Mouse (Mus musculus): ENCODE measurements around the gene Lin7c. TPM values are rescaled to one million over a fixed set of nuclear protein-coding genes. Genes with fewer than 3 reads are reported as not detected.

Gene Lin7c
- total and polyA plus RNA-seq, 2 experiments from 2014 or later: 28.1 to 28.2 TPM

DNA sequence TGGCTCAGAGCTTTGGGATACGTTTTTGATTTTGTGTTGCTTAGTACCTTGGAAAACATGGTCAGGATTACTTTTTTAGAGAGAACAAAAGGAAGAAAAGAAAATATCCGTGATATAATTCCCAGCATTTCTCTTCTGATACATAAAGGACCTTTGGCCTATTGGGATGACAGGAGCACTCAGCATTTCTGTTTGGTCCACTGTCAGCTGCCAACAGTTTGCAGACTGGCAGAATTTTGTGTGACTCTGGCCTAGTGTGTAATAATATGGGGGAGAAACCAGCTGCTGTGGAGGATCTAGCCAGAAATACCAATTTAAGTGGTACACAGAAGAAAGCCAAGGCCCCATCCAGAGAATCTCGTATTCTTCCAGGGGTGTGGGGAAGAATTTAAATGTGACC, 59.7 kb downstream of the Lin7c start:
- H3K27ac ChIP-seq (ENCODE audit: low read depth): no peak overlapping the region
- DNase-seq (ENCODE audit: low spot score): no peak

More for the DNA sequence above, 59.7 kb downstream of the Lin7c start:
- Histone ChIP-seq H3K9me3 (replicated peaks; ENCODE audit: control insufficient read depth, low read length) (no peaks in the 10 kb centered on the region), H3K36me3 (replicated peaks; ENCODE audit: control insufficient read depth, insufficient read depth, low read length) (no peaks in the 10 kb centered on the region), H3K4me2 (ENCODE audit: low read depth, low read length) (no peak overlapping the region), H3K4me3 (ENCODE audit: low read depth, low read length) (no peak overlapping the region), H3K9ac (replicated peaks; ENCODE audit: low read depth, low read length) (no peak overlapping the region), H3K4me1 (ENCODE audit: control insufficient read depth, insufficient read depth) (peaks cover 50% of the 10 kb centered on the region), H3K27me3 (ENCODE audit: control insufficient read depth, insufficient read depth, low read length) (no peaks in the 10 kb centered on the region)
- WGBS: 51% methylated on average over 3 of the region's 3 CpGs
- TF ChIP-seq EP300 (IDR thresholded peaks at IDR 0.05; ENCODE audit: low read depth): no peak
- TF ChIP-seq CTCF (IDR thresholded peaks at IDR 0.05; ENCODE audit: low read depth): no peak
- ATAC-seq (ENCODE audit: insufficient read depth, low read depth): no peak

Other genes starting within 250 kb of the Lin7c start
- 0.04 TPM in 1 of 2 replicates, not detected in the other for gene Bdnf, start 216.2 kb upstream of the Lin7c start, total RNA-seq (2014; rRNA removed; ENCODE audit: low replicate concordance)
- 0.30 TPM in 2 replicates for gene Bdnf, start 216.2 kb upstream of the Lin7c start, polyA plus RNA-seq (2015; fragmentation: Nextera tagmentation; extraction: Ambion mirVana)
- gene Lgr4, start 26.8 kb downstream of the Lin7c start, total RNA-seq (2014; rRNA removed; ENCODE audit: low replicate concordance): 49.7 and 61.2 TPM in 2 replicates
- 10.2 and 10.9 TPM in 2 replicates for gene Lgr4, start 26.8 kb downstream of the Lin7c start, polyA plus RNA-seq (2015; fragmentation: Nextera tagmentation; extraction: Ambion mirVana)
- gene Ccdc34, start 127.0 kb downstream of the Lin7c start, total RNA-seq (2014; rRNA removed; ENCODE audit: low replicate concordance): 6.9 and 7.8 TPM in 2 replicates
- gene Ccdc34, start 127.0 kb downstream of the Lin7c start, polyA plus RNA-seq (2015; fragmentation: Nextera tagmentation; extraction: Ambion mirVana): 16.5 and 17.1 TPM in 2 replicates

All from heart, postnatal 0 days (tissue).